Mouse (Mus musculus): Measurements from ENCODE around the gene Lrrc38. TPM values are rescaled to one million over a fixed set of nuclear protein-coding genes. Genes with fewer than 3 reads are reported as not detected.

Gene Lrrc38
- polyA plus RNA-seq, 1 experiment from 2014 or later = 0.16 TPM

GRCm38 (mm10) chr4:143414121-143414520 lies 64.6 kb downstream of the Lrrc38 start:
- H3K27ac ChIP-seq (ENCODE audit: low read length) = no peak overlapping the region
- no peaks in the 10 kb centered on the region; the same call in 1 of the 2 replicates for H3K9me3 ChIP-seq (ENCODE audit: control insufficient read depth, low read length)
- H3K9ac ChIP-seq (ENCODE audit: low read length) = no peak overlapping the region
- no peak overlapping the region for H3K4me2 ChIP-seq (ENCODE audit: low read depth, low read length)
- no peaks in the 10 kb centered on the region for H3K27me3 ChIP-seq (ENCODE audit: control insufficient read depth, insufficient read depth, low read depth, low read length)
- H3K4me3 ChIP-seq (ENCODE audit: low read length) = no peak overlapping the region
- ATAC-seq (ENCODE audit: low read depth) = no peak
- 96% methylated on average over 3 of the region's 3 CpGs for WGBS
- H3K4me1 ChIP-seq (replicated peaks; ENCODE audit: control insufficient read depth, insufficient read depth, low read length) = peaks cover 4% of the 10 kb centered on the region; the same call in 1 of the 2 replicates
- H3K36me3 ChIP-seq (ENCODE audit: control insufficient read depth, insufficient read depth, low read length) = peaks cover 39% of the 10 kb centered on the region

Other genes starting within 250 kb of the Lrrc38 start
- 10.2 and 11.0 TPM in 2 replicates for gene Prdm2, start 136.8 kb upstream of the Lrrc38 start, polyA plus RNA-seq (2015; fragmentation: Nextera tagmentation; extraction: Ambion mirVana)
- 58.2 and 67.6 TPM in 2 replicates for gene Pdpn, start 50.2 kb upstream of the Lrrc38 start, polyA plus RNA-seq (2015; fragmentation: Nextera tagmentation; extraction: Ambion mirVana)
- gene Pramel1, start 44.7 kb downstream of the Lrrc38 start, polyA plus RNA-seq (2015; fragmentation: Nextera tagmentation; extraction: Ambion mirVana) = not detected in 2 replicates
- 19.2 and 20.1 TPM in 2 replicates for gene Pramef8, start 62.7 kb downstream of the Lrrc38 start, polyA plus RNA-seq (2015; fragmentation: Nextera tagmentation; extraction: Ambion mirVana)
- not detected in 2 replicates for gene Oog4, start 100.6 kb downstream of the Lrrc38 start, polyA plus RNA-seq (2015; fragmentation: Nextera tagmentation; extraction: Ambion mirVana)
- gene Gm13043, start 161.6 kb downstream of the Lrrc38 start, polyA plus RNA-seq (2015; fragmentation: Nextera tagmentation; extraction: Ambion mirVana) = not detected in 2 replicates
- gene Gm13040, start 186.2 kb downstream of the Lrrc38 start, polyA plus RNA-seq (2015; fragmentation: Nextera tagmentation; extraction: Ambion mirVana) = not detected in 2 replicates
- gene BC080695, start 201.9 kb downstream of the Lrrc38 start, polyA plus RNA-seq (2015; fragmentation: Nextera tagmentation; extraction: Ambion mirVana) = not detected in 2 replicates
- gene Gm13057, start 202.0 kb downstream of the Lrrc38 start, polyA plus RNA-seq (2015; fragmentation: Nextera tagmentation; extraction: Ambion mirVana) = not detected in 2 replicates

All from lung, embryonic 16.5 days (tissue).